Mouse (Mus musculus) liver, embryonic 15.5 days (tissue): ENCODE results near the gene 1600015I10Rik. TPM values are rescaled to one million over a fixed set of nuclear protein-coding genes. Genes with fewer than 3 reads are reported as not detected.

Experiments
- ATAC-seq: fragments of 200-750 bp; cut with Nextera tagmentation; 2 replicates; pipeline ENCODE4 v1.8.0; 2017; ENCODE audit warnings: moderate number of reproducible peaks, mild to moderate bottlenecking, moderate library complexity; ENCODE audit not compliant: insufficient read depth
- H3K27ac ChIP-seq: fragments of 300-500 bp; sonication (generic); replicated peaks from 2 replicates; pipeline ENCODE4 v1.5.1; 2015; ENCODE audit warnings: mild to moderate bottlenecking, inconsistent platforms
- H3K27me3 ChIP-seq: fragments of 300-500 bp; sonication (generic); 2 replicates; pipeline ENCODE4 v1.6.1; 2015; ENCODE audit warnings: mild to moderate bottlenecking, inconsistent platforms
- H3K36me3 ChIP-seq: fragments of 300-500 bp; sonication (generic); replicated peaks from 2 replicates; pipeline ENCODE4 v1.6.1; 2015; ENCODE audit warnings: moderate library complexity, mild to moderate bottlenecking, inconsistent platforms
- H3K4me1 ChIP-seq: fragments of 300-500 bp; sonication (generic); replicated peaks from 2 replicates; pipeline ENCODE4 v1.6.1; 2015; ENCODE audit warnings: inconsistent platforms
- H3K4me2 ChIP-seq: fragments of 300-500 bp; sonication (generic); 2 replicates; pipeline ENCODE4 v1.6.1; 2015; ENCODE audit warnings: moderate library complexity, mild to moderate bottlenecking, inconsistent platforms
- H3K4me3 ChIP-seq: fragments of 300-500 bp; sonication (generic); replicated peaks from 2 replicates; pipeline ENCODE4 v1.5.1; 2015; ENCODE audit warnings: mild to moderate bottlenecking, inconsistent platforms
- H3K9ac ChIP-seq: fragments of 300-500 bp; sonication (generic); 2 replicates; pipeline ENCODE4 v1.6.1; 2015; ENCODE audit warnings: moderate library complexity, mild to moderate bottlenecking, inconsistent platforms
- H3K9me3 ChIP-seq: fragments of 300-500 bp; sonication (generic); replicated peaks from 2 replicates; pipeline ENCODE4 v1.6.1; 2016; ENCODE audit warnings: inconsistent platforms
- WGBS: fragments of 180-500 bp; shearing (Covaris S2); methylation state at CpG from one replicate; pipeline ENCODE4 v1.1.7; 2015; ENCODE audit warnings: mixed read lengths; ENCODE audit not compliant: insufficient replicate concordance; 5-methylcytosine and 5-hydroxymethylcytosine counted together
- polyA plus RNA-seq: library from polyadenylated mRNA; unstranded; fragments of >200 nt; fragmentation: Nextera tagmentation; extraction: Ambion mirVana; gene quantifications from 2 replicates; pipeline ENCODE4 v1.2.1, GENCODE M21; 2015

The 1600015I10Rik gene
- polyA plus RNA-seq, 1 experiment from 2014 or later, result not detected

GRCm38 (mm10) chr6:48967868-48968267 lies 38.2 kb downstream of the 1600015I10Rik start:
- H3K36me3 ChIP-seq, result no peaks in the 10 kb centered on the region
- H3K4me1 ChIP-seq, result no peaks in the 10 kb centered on the region
- H3K27me3 ChIP-seq, result no peaks in the 10 kb centered on the region
- H3K4me2 ChIP-seq, result no peak overlapping the region
- H3K4me3 ChIP-seq, result no peak overlapping the region
- no peak overlapping the region for H3K27ac ChIP-seq
- no peak overlapping the region for H3K9ac ChIP-seq
- ATAC-seq, result no peak
- no peaks in the 10 kb centered on the region for H3K9me3 ChIP-seq

DNA sequence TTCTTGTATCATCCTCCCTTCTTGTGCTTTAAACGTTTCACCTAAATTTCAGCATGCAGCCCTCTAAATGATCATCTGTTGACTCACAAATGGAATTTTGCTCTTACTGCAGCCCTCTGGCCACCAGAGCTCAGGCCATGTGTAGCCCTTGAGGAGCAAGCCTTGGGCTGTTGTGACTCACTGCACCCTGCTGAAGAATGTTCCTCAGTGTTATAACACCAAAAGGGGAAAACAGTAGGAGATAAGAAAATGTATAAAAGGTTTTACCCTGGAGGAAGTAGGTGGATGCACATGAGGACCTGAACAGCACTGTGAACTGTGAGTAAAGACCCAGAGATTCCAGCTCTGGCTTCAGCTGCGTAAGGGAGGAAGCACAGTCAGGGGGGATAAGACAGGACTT lies 45.0 kb downstream of the 1600015I10Rik start, which contains the start of gene Doxl2:
Gene Doxl2 (plus strand): TSS at position 301 of the 400 bp plus-strand sequence.
- Histone ChIP-seq H3K27me3 (no peaks in the 10 kb centered on the region), H3K9me3 (no peaks in the 10 kb centered on the region), H3K9ac (no peak within 1 kb of the TSS), H3K4me3 (no peak within 1 kb of the TSS), H3K27ac (no peak within 1 kb of the TSS), H3K4me1 (no peaks in the 10 kb centered on the region), H3K36me3 (no peaks in the 10 kb centered on the region), H3K4me2 (no peak within 1 kb of the TSS)
- WGBS, result 57% methylated on average over 2 of the region's 2 CpGs
- no peak for ATAC-seq

DNA sequence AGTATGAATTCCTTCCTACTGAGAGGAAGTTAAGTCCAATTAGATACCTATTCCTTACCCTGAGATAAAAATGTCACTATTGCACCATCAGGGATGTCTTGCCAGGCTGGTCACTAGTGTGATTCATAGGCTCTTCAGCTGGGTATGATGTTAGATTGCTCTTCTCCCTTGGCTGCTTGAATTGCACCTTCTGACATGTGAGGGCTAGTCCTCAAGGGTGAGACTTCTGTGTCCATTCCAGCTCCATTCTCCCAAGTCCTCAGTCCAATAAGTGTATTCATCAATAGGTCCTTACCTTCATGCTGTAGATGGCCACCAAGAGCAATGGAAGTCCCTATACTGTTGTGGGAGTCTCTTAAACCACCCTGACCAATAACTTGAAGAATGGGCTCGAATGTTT lies 49.9 kb downstream of the 1600015I10Rik start:
- H3K9ac ChIP-seq, result no peak overlapping the region
- H3K4me1 ChIP-seq, result no peaks in the 10 kb centered on the region
- H3K4me2 ChIP-seq, result no peak overlapping the region
- no peaks in the 10 kb centered on the region for H3K9me3 ChIP-seq
- 29% methylated on average over 1 of the region's 1 CpGs for WGBS
- H3K27me3 ChIP-seq, result no peaks in the 10 kb centered on the region
- no peak overlapping the region for H3K4me3 ChIP-seq
- H3K36me3 ChIP-seq, result no peaks in the 10 kb centered on the region
- ATAC-seq, result no peak
- no peak overlapping the region for H3K27ac ChIP-seq

GRCm38 (mm10) chr6:48982305-48982704 lies 52.6 kb downstream of the 1600015I10Rik start:
- H3K4me3 ChIP-seq, result no peak overlapping the region
- H3K4me2 ChIP-seq, result no peak overlapping the region
- H3K27me3 ChIP-seq, result no peaks in the 10 kb centered on the region
- no peak overlapping the region for H3K27ac ChIP-seq
- WGBS, result 45% methylated on average over 3 of the region's 3 CpGs
- no peaks in the 10 kb centered on the region for H3K9me3 ChIP-seq
- H3K4me1 ChIP-seq, result no peaks in the 10 kb centered on the region
- ATAC-seq, result no peak
- no peaks in the 10 kb centered on the region for H3K36me3 ChIP-seq
- H3K9ac ChIP-seq, result no peak overlapping the region

Other genes starting within 250 kb of the 1600015I10Rik start
- gene Gimap4, start 245.3 kb upstream of the 1600015I10Rik start, polyA plus RNA-seq, result 10.3 and 10.8 TPM in 2 replicates
- gene Gimap6, start 221.7 kb upstream of the 1600015I10Rik start, polyA plus RNA-seq, result 7.9 and 9.0 TPM in 2 replicates
- 0.97 TPM in 1 of 2 replicates, not detected in the other for gene Gm28053, start 211.3 kb upstream of the 1600015I10Rik start, polyA plus RNA-seq
- 0.07 TPM in 1 of 2 replicates, not detected in the other for gene Gimap7, start 211.3 kb upstream of the 1600015I10Rik start, polyA plus RNA-seq
- 5.4 and 6.8 TPM in 2 replicates for gene Gimap1, start 190.8 kb upstream of the 1600015I10Rik start, polyA plus RNA-seq
- 2.7 and 3.1 TPM in 2 replicates for gene Gimap5, start 183.7 kb upstream of the 1600015I10Rik start, polyA plus RNA-seq
- gene Gimap3, start 159.0 kb upstream of the 1600015I10Rik start, polyA plus RNA-seq, result 0.05 and 0.30 TPM in 2 replicates
- gene Tmem176a, start 89.0 kb upstream of the 1600015I10Rik start, polyA plus RNA-seq, result 119 and 143 TPM in 2 replicates
- gene Tmem176b, start 88.4 kb upstream of the 1600015I10Rik start, polyA plus RNA-seq, result 182 and 213 TPM in 2 replicates
- gene Aoc1, start 57.0 kb upstream of the 1600015I10Rik start, polyA plus RNA-seq, result not detected in 2 replicates
- gene Doxl2, start 45.1 kb downstream of the 1600015I10Rik start, polyA plus RNA-seq, result not detected in 2 replicates
- gene Svs1, start 57.0 kb downstream of the 1600015I10Rik start, polyA plus RNA-seq, result not detected in 2 replicates
- 0.52 and 0.64 TPM in 2 replicates for gene Gpnmb, start 106.7 kb downstream of the 1600015I10Rik start, polyA plus RNA-seq
- gene Malsu1, start 143.9 kb downstream of the 1600015I10Rik start, polyA plus RNA-seq, result 26.8 and 33.3 TPM in 2 replicates